Mouse (Mus musculus) testis, adult 2 months (tissue): ENCODE data around the gene Eef2k.

Source experiments
- CTCF ChIP-seq: fragments of 200-500 bp; IDR thresholded peaks from 2 replicates; pipeline ENCODE4 v1.5.1; 2012; ENCODE audit warnings: low read depth, mild to moderate bottlenecking, inconsistent platforms, low read length, moderate library complexity; ENCODE audit not compliant: control insufficient read depth, insufficient read depth, insufficient replicate concordance
- POLR2A ChIP-seq: fragments of 200-500 bp; IDR thresholded peaks from 2 replicates; pipeline ENCODE4 v1.6.1; 2012; ENCODE audit warnings: low read depth, mild to moderate bottlenecking, inconsistent platforms, low read length, moderate library complexity; ENCODE audit not compliant: control insufficient read depth

GRCm38 (mm10) chr7:120795544-120795943 is 47.1 kb upstream of the Eef2k start:
- TF ChIP-seq POLR2A (no peak), CTCF (no peak)
